Mouse (Mus musculus) CH12.LX (cell line): ENCODE measurements around the gene Prkar2a. TPM values are rescaled to one million over a fixed set of nuclear protein-coding genes. Genes with fewer than 3 reads are reported as not detected.

Source experiments
- DNase-seq: peaks from one replicate; pipeline ENCODE4 v3.0.0-alpha.2; 2013; ENCODE audit errors: extremely low read depth
- H3K27ac ChIP-seq: 2 replicates; pipeline ENCODE4 v1.5.1; 2012; ENCODE audit warnings: low read depth, mild to moderate bottlenecking, control low read depth, moderate library complexity; ENCODE audit not compliant: insufficient read depth
- H3K27me3 ChIP-seq: replicated peaks from 2 replicates; pipeline ENCODE3; 2012; ENCODE audit warnings: inconsistent platforms
- H3K36me3 ChIP-seq, 2 experiments: replicated peaks in 1 of 2; 2 replicates each; pipeline versions ENCODE3 to v1.6.1; 2012; ENCODE audit warnings: inconsistent platforms in 1 of 2, low read length in 1 of 2, mild to moderate bottlenecking in 1 of 2, mixed read lengths in 1 of 2, moderate library complexity in 1 of 2; ENCODE audit not compliant: control insufficient read depth in 1 of 2, insufficient read depth in 1 of 2
- H3K4me1 ChIP-seq, 2 experiments: 2 replicates each; pipeline ENCODE4 v1.6.1; 2012; ENCODE audit warnings: inconsistent platforms in 1 of 2, moderate library complexity in 1 of 2; ENCODE audit not compliant: insufficient read depth in 2 of 2, control insufficient read depth in 1 of 2
- H3K4me2 ChIP-seq: 2 replicates; pipeline ENCODE4 v1.6.1; 2012; ENCODE audit warnings: low read depth, mild to moderate bottlenecking, control low read depth; ENCODE audit not compliant: poor library complexity, insufficient read depth, severe bottlenecking
- H3K4me3 ChIP-seq, 3 experiments: fragments of 150-350 bp in 1 of 3; sonication (generic) in 1 of 3; replicated peaks in 1 of 3; 2 replicates each; pipeline versions ENCODE3 to v1.5.1; 2011 to 2012; ENCODE audit warnings: low read depth in 2 of 3, low read length in 2 of 3, mild to moderate bottlenecking in 2 of 3, moderate library complexity in 2 of 3, control low read depth in 1 of 3, improper control_type of control experiment in 1 of 3, inconsistent platforms in 1 of 3, mixed read lengths in 1 of 3; ENCODE audit not compliant: poor library complexity in 1 of 3
- H3K79me2 ChIP-seq: replicated peaks from 2 replicates; pipeline ENCODE4 v1.6.1; 2012; ENCODE audit warnings: mild to moderate bottlenecking, moderate library complexity; ENCODE audit not compliant: control insufficient read depth, poor library complexity, insufficient read depth, severe bottlenecking; ENCODE audit errors: extremely low read depth
- H3K9ac ChIP-seq: 2 replicates; pipeline ENCODE4 v1.6.1; 2012; ENCODE audit warnings: low read depth, mild to moderate bottlenecking, control low read depth, moderate library complexity; ENCODE audit not compliant: insufficient read depth
- H3K9me3 ChIP-seq: replicated peaks from 2 replicates; pipeline ENCODE3; 2012; ENCODE audit warnings: low read length, inconsistent platforms, mixed read lengths
- BHLHE40 ChIP-seq: IDR thresholded peaks from 2 replicates; pipeline ENCODE4 v1.6.1; 2011; ENCODE audit warnings: mild to moderate bottlenecking, low read depth, low read length, improper control_type of control experiment
- CHD1 ChIP-seq: IDR thresholded peaks from 2 replicates; pipeline ENCODE4 v1.6.1; 2012; ENCODE audit warnings: low read depth, low read length, improper control_type of control experiment, inconsistent platforms
- CTCF ChIP-seq, 2 experiments: IDR thresholded peaks in 1 of 2; conservative IDR thresholded peaks in 1 of 2; 2 replicates each; pipeline ENCODE4 v1.5.1; 2011 to 2012; ENCODE audit warnings: low read depth in 2 of 2, low read length in 2 of 2, improper control_type of control experiment in 1 of 2, inconsistent platforms in 1 of 2, mild to moderate bottlenecking in 1 of 2, moderate library complexity in 1 of 2
- E2F4 ChIP-seq: IDR thresholded peaks from 2 replicates; pipeline ENCODE4 v1.6.1; 2011; ENCODE audit warnings: low read depth, low read length, improper control_type of control experiment; ENCODE audit not compliant: insufficient replicate concordance
- EP300 ChIP-seq: IDR thresholded peaks from 2 replicates; pipeline ENCODE4 v1.6.1; 2011; ENCODE audit warnings: low read length, improper control_type of control experiment
- ETS1 ChIP-seq: conservative IDR thresholded peaks from 2 replicates; pipeline ENCODE4 v1.6.1; 2012; ENCODE audit warnings: low read depth, mild to moderate bottlenecking, inconsistent platforms, low read length, improper control_type of control experiment, moderate library complexity
- GABPA ChIP-seq: IDR thresholded peaks from 2 replicates; pipeline ENCODE4 v1.6.1; 2012; ENCODE audit warnings: low read depth, low read length, improper control_type of control experiment, inconsistent platforms; ENCODE audit not compliant: insufficient replicate concordance
- JUND ChIP-seq: conservative IDR thresholded peaks from 2 replicates; pipeline ENCODE4 v1.6.1; 2011; ENCODE audit warnings: low read depth, low read length, improper control_type of control experiment
- KAT2A ChIP-seq: IDR thresholded peaks from 2 replicates; pipeline ENCODE4 v1.6.1; 2012; ENCODE audit warnings: low read length, improper control_type of control experiment, inconsistent platforms; ENCODE audit not compliant: insufficient replicate concordance
- MAFK ChIP-seq: IDR thresholded peaks from 2 replicates; pipeline ENCODE4 v1.6.1; 2011; ENCODE audit warnings: low read length, improper control_type of control experiment; ENCODE audit not compliant: insufficient replicate concordance
- MAX ChIP-seq: IDR thresholded peaks from 2 replicates; pipeline ENCODE4 v1.6.1; 2011; ENCODE audit warnings: low read length, improper control_type of control experiment
- MAZ ChIP-seq: IDR thresholded peaks from 2 replicates; pipeline ENCODE4 v1.6.1; 2012; ENCODE audit warnings: low read depth, mild to moderate bottlenecking, inconsistent platforms, low read length, improper control_type of control experiment, moderate library complexity
- MXI1 ChIP-seq: IDR thresholded peaks from 2 replicates; pipeline ENCODE4 v1.6.1; 2011; ENCODE audit warnings: mild to moderate bottlenecking, low read depth, low read length, improper control_type of control experiment
- MYC ChIP-seq: IDR thresholded peaks from 2 replicates; pipeline ENCODE4 v1.6.1; 2011; ENCODE audit warnings: low read depth, mild to moderate bottlenecking, improper control_type of control experiment, low read length
- NELFE ChIP-seq: IDR thresholded peaks from 2 replicates; pipeline ENCODE4 v1.6.1; 2011; ENCODE audit warnings: low read depth, low read length, improper control_type of control experiment
- PAX5 ChIP-seq: IDR thresholded peaks from 2 replicates; pipeline ENCODE4 v1.6.1; 2012; ENCODE audit warnings: low read length, inconsistent platforms, mixed read lengths
- POLR2A ChIP-seq: IDR thresholded peaks from 2 replicates; pipeline ENCODE4 v1.6.1; 2011; ENCODE audit warnings: low read depth, mild to moderate bottlenecking, improper control_type of control experiment, low read length
- RAD21 ChIP-seq: IDR thresholded peaks from 2 replicates; pipeline ENCODE4 v1.6.1; 2011; ENCODE audit warnings: low read depth, mild to moderate bottlenecking, low read length, improper control_type of control experiment, moderate library complexity
- SMC3 ChIP-seq: IDR thresholded peaks from 2 replicates; pipeline ENCODE4 v1.6.1; 2011; ENCODE audit warnings: low read depth, low read length, improper control_type of control experiment
- TCF12 ChIP-seq: IDR thresholded peaks from 2 replicates; pipeline ENCODE4 v1.6.1; 2014; ENCODE audit warnings: low read depth, mild to moderate bottlenecking, inconsistent platforms, low read length, improper control_type of control experiment
- USF1 ChIP-seq: IDR thresholded peaks from 2 replicates; pipeline ENCODE4 v1.6.1; 2014; ENCODE audit warnings: low read depth, mild to moderate bottlenecking, inconsistent platforms, low read length, improper control_type of control experiment
- USF2 ChIP-seq: conservative IDR thresholded peaks from 2 replicates; pipeline ENCODE4 v1.6.1; 2011; ENCODE audit warnings: low read depth, low read length, improper control_type of control experiment
- ZMIZ1 ChIP-seq: IDR thresholded peaks from 2 replicates; pipeline ENCODE4 v1.6.1; 2012; ENCODE audit warnings: low read depth, mild to moderate bottlenecking, inconsistent platforms, low read length, improper control_type of control experiment
- ZNF384 ChIP-seq: IDR thresholded peaks from 2 replicates; pipeline ENCODE4 v1.6.1; 2012; ENCODE audit warnings: low read depth, low read length, improper control_type of control experiment, inconsistent platforms
- dilution Hi-C: fragments of 300-500 bp; cut with MboI; formaldehyde crosslinking; loops from 2 replicates; pipeline ENCODE4 v1.14.3; 2020; ENCODE audit warnings: low sequenced_read_pairs; ENCODE audit not compliant: extremely low pct_unique_long_range_greater_than_20kb, extremely low pct_ligation_motif_present
- in situ Hi-C: fragments of 300-500 bp; cut with MboI; formaldehyde crosslinking; loops from 3 replicates; pipeline ENCODE4 v1.14.3; 2019; ENCODE audit warnings: low sequenced_read_pairs, low pct_ligation_motif_present, low pct_unique_long_range_greater_than_20kb, mixed read lengths
- polyA plus RNA-seq: library from polyadenylated mRNA; unstranded; fragments of >175 nt; gene quantifications from 2 replicates; pipeline ENCODE4 v1.2.1, GENCODE M21; 2012; ENCODE audit warnings: low read depth; ENCODE audit not compliant: insufficient read length
- total RNA-seq, 2 experiments: library from RNA; depleted of rRNA; stranded (reverse); fragments of 300-350 nt in 1 of 2; fragments of >200 nt in 1 of 2; gene quantifications; 2 replicates each; pipeline ENCODE4 v1.2.3; 2012 to 2014

Gene Prkar2a
- total and polyA plus RNA-seq, 3 experiments, result 13.6 to 44.4 (median 14.9) TPM

DNA sequence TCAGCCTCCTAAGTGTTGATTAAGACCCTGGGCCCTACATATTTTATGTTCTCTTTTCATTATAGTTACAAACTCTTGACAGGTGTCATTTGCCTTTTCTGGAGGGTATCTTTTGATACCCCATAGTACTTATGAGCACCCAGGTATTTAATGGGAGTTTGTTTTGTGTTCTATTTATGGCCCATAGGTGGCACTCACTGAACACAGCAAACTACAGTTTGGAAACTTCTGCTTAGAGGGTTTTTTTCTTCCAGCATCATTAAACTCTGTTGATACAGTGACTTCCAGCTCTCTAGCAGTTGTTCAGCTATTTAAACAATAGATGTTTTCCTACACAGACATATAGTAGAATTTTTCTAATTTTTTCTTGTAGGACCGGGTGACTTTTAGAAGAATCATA is 50.9 kb downstream of the Prkar2a start:
- in situ Hi-C loops, result no loop called here
- dilution Hi-C loops, result no loop called here

GRCm38 (mm10) chr9:108742048-108742447 is 52.9 kb downstream of the Prkar2a start:
- Histone ChIP-seq H3K4me1 (no peaks in the 10 kb centered on the region), H3K4me3 (no peak overlapping the region), H3K27ac (no peak overlapping the region), H3K79me2 (no peaks in the 10 kb centered on the region), H3K36me3 (peaks cover 42 to 70% of the 10 kb centered on the region in 2 experiments), H3K9me3 (no peaks in the 10 kb centered on the region), H3K9ac (no peak overlapping the region), H3K27me3 (no peaks in the 10 kb centered on the region), H3K4me2 (no peak overlapping the region)
- no peak for DNase-seq
- in situ Hi-C loops (no loop called here), dilution Hi-C loops (no loop called here)
- TF ChIP-seq ETS1 (no peak), MXI1 (no peak), CHD1 (no peak), MAX (no peak), ZMIZ1 (no peak), USF2 (no peak), JUND (no peak), GABPA (no peak), TCF12 (no peak), USF1 (no peak), BHLHE40 (no peak), MAZ (no peak), NELFE (no peak), PAX5 (no peak), KAT2A (no peak)

More for the DNA sequence above, 50.9 kb downstream of the Prkar2a start:
- no peak for TF ChIP-seq MYC
- peak in 1 of 2 experiments; percentile 67; a peak in 2 of 4 replicates for TF ChIP-seq CTCF (conservative IDR thresholded peaks at IDR 0.05 in 1 of 2, IDR thresholded peaks at IDR 0.05 in 1 of 2; ENCODE audit: low read depth in 2 of 2, low read length in 2 of 2)
- TF ChIP-seq ZNF384, result peak; percentile 58
- TF ChIP-seq EP300, result no peak
- no peak for TF ChIP-seq MAFK
- TF ChIP-seq POLR2A, result no peak
- no peak for TF ChIP-seq MAZ
- TF ChIP-seq SMC3, result no peak; the same call in 1 of the 2 replicates
- no peak for TF ChIP-seq TCF12
- TF ChIP-seq E2F4, result no peak
- no peak for TF ChIP-seq MXI1
- TF ChIP-seq RAD21, result peak; percentile 67
- no peaks in the 10 kb centered on the region for H3K9me3 ChIP-seq
- H3K4me3 ChIP-seq, result no peak overlapping the region
- no peaks in the 10 kb centered on the region for H3K27me3 ChIP-seq
- H3K79me2 ChIP-seq, result no peaks in the 10 kb centered on the region
- H3K36me3 ChIP-seq, result peaks cover 31 to 67% of the 10 kb centered on the region in 2 experiments
- no peak overlapping the region for H3K4me2 ChIP-seq
- DNase-seq, result no peak
- H3K27ac ChIP-seq, result no peak overlapping the region
- H3K9ac ChIP-seq, result no peak overlapping the region
- no peaks in the 10 kb centered on the region for H3K4me1 ChIP-seq
